Mouse (Mus musculus) CD4-positive, CD25-positive, alpha-beta regulatory T cell, adult 2 months (primary cell): ENCODE measurements around the gene Olfr597.
"Not testable (repeated sequence)": the region's sequence is repeated elsewhere in the genome, so short reads cannot be mapped to it uniquely, and the experiment has no call there.

Experiments
- DNase-seq: peaks from one replicate; pipeline ENCODE4 v3.0.0-alpha.2; 2012; ENCODE audit warnings: low read depth, low spot score

Olfr597 gene

GRCm38 (mm10) chr7:103316015-103316414 is at the start of gene Olfr597:
Gene Olfr597, plus strand, starts transcription at chr7:103316315.
- DNase-seq: not testable (repeated sequence)

GRCm38 (mm10) chr7:103305348-103305747 is 10.8 kb upstream of the Olfr597 start, which contains the start of gene Olfr596:
Gene Olfr596, plus strand, starts transcription at chr7:103305648.
- DNase-seq: not testable (repeated sequence)

- DNase-seq: no peak
Observed at GRCm38 (mm10) chr7:103323268-103323667, 7.2 kb downstream of the Olfr597 start, which contains the start of gene Olfr598. Gene Olfr598, plus strand, starts transcription at chr7:103323568.

- DNase-seq: no peak
Observed at GRCm38 (mm10) chr7:103335617-103336016, 19.5 kb downstream of the Olfr597 start, which contains the start of gene Olfr599. Gene Olfr599, plus strand, starts transcription at chr7:103335917.

- no peak for DNase-seq
Observed at GRCm38 (mm10) chr7:103349569-103349968, 33.5 kb downstream of the Olfr597 start, which contains the start of gene Olfr600. Gene Olfr600, minus strand, starts transcription at chr7:103349669.

- DNase-seq: no peak
Observed at GRCm38 (mm10) chr7:103362555-103362954, 46.4 kb downstream of the Olfr597 start, which contains the start of gene Olfr601. Gene Olfr601, minus strand, starts transcription at chr7:103362655.
